Mouse (Mus musculus) liver, adult (tissue): Measurements from ENCODE around the gene Rnf217.
A peak's percentile ranks its signal among the peaks of the same experiment; 100 is the strongest.

Experiments
- GATA4 ChIP-seq: IDR thresholded peaks from 2 replicates; pipeline ENCODE4 v1.6.1; 2014; ENCODE audit warnings: mild to moderate bottlenecking, low read length; ENCODE audit not compliant: insufficient replicate concordance

Gene Rnf217

GRCm38 (mm10) chr10:31609066-31609961 is at the start of gene Rnf217:
Gene Rnf217, minus strand, starts transcription at chr10:31609184.
- no peak for TF ChIP-seq GATA4

DNA sequence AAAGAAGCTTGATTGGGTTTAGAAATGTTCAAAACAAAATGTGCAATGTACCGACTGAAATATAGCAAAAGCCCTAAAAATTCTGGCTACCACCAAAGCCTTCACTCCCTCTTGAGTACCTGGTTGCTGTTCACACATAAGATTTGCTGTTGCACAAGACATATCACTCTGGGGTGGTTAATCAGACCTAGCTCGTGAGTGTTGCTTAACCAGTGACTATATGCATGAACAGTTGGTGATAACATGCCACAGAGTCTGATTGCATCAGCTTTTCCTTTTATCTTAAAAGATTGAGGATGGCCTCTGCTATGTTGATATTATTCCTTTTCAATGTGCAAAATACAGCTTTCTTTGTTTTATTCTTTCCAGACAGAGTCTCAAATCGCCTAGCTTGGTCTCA is 38.3 kb upstream of the Rnf217 start:
- TF ChIP-seq GATA4, result no peak

GRCm38 (mm10) chr10:31646083-31646482 is 37.1 kb upstream of the Rnf217 start:
- no peak for TF ChIP-seq GATA4

DNA sequence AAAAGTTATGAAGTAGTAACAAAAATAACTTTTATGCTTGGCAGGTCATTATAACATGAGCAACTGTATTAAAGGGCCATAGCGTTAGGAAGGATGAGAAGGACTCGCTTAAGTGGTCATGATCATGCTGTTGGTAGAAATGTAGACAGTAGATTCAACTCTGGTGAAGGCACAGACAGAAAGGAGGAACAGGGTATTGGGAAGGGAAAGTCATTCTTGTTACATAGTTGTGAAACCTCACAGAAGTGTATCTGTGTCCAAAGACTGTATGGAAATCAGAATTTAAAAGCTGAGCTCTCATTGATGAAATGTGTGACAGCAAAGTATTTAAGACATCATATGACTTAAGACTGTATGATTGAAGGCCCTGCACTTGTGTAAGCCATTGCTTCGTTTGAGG is 26.1 kb upstream of the Rnf217 start:
- no peak for TF ChIP-seq GATA4

- no peak for TF ChIP-seq GATA4
These were observed 23.0 kb upstream of the Rnf217 start for GRCm38 (mm10) chr10:31632005-31632404.

DNA sequence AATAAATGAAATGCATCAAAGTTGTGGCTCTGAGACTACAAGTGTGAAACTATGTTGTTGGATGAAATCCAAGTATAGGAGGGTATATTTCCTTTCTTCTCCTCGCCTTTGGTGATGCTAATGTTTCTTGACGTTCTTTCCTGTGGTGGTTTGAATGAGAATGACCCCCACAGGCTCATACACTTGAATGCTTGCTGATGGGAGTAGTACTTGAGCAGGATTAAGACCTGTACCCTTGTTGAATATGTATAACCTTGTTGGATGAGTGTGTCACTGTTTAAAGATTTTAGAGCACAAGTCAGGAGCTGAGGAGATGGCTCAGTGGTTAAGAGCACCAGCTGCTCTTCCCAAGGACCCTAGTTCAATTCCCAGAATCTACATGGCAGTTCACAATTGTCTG is 6.4 kb upstream of the Rnf217 start:
- no peak for TF ChIP-seq GATA4

DNA sequence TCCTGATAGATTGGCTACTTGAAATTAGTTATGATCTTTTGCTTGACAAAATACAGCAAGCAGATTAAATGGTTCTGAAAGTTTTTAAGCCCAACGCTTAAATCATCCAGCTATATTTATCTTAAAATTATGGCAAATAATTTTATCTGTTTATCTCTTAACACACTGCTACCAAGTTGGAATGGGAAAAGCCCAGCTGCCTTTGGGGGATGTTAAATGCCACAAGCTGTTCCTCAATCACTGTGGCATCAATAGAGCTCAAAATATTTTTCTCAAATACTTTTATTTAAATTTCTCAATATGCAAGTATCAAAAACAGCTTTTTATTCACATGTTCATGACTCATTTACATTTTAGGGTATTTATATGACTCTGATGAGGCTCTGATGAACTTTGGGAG is 5.1 kb upstream of the Rnf217 start:
- TF ChIP-seq GATA4, result no peak

GRCm38 (mm10) chr10:31608441-31609065 is 431 bp downstream of the Rnf217 start:
- no peak for TF ChIP-seq GATA4

GRCm38 (mm10) chr10:31606981-31607867 is 1.8 kb downstream of the Rnf217 start:
- TF ChIP-seq GATA4, result 0 out of 2 replicates have a peak, but pooled peaks have one; percentile 39

DNA sequence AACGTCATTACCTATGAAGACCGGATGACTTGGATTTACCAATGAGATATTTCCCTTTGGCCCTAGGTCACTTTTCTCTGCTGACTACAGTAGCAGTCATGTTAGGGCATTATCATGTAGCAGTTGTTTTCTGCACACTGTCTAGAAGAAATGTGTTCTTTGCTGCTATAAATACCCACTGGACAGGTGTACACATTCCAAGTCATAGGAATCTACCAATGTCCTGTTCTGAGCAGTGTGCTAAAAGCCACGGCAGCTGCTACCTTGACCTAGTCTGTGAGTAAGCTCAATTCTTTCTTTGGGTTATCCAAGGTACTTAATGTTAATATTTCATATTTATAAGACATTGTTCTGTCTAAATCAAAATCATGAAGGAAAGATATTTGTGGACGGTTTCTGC is 5.1 kb downstream of the Rnf217 start:
- TF ChIP-seq GATA4, result no peak

GRCm38 (mm10) chr10:31600116-31600515 is 8.9 kb downstream of the Rnf217 start:
- TF ChIP-seq GATA4, result no peak

DNA sequence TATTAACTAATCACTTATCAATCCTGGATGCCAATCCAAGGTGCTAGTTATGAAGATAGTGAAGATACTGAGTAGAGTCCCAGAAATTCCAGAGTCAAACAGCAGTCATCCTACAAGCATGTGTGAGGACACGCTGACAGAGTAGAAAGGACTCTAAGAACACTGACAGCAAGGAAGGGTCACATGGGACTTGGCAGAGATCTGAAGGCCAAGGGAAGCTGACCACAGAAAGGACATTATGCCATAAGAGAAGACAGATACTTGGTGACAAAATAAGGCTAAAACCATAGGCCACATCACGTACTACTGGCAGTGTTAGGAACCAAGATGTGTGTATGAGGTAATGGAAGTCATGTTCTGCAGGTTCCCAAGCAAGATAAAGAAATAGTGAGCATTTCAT is 11.1 kb downstream of the Rnf217 start:
- TF ChIP-seq GATA4, result no peak

- TF ChIP-seq GATA4, result no peak
These were observed 12.2 kb downstream of the Rnf217 start for GRCm38 (mm10) chr10:31596804-31597203.

DNA sequence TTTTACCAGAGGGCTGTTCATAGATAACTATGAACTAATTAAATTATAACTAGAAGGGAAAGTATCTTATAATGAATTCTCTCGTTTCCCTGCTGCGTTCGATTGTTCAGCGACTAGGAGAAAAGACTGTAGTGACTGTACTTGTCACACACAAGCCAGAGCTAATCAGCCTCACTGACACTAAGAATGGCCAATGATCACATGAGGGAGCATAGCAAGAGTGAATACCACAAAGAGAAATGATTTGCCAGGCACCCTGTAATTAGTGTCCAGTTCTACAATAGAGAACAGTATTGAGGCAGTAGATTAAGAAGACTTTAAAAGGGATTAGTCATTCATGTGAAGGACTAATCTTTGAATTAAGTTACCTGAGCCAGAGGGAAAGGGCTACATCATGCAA is 13.7 kb downstream of the Rnf217 start:
- TF ChIP-seq GATA4, result no peak

GRCm38 (mm10) chr10:31592741-31593524 is 16.1 kb downstream of the Rnf217 start:
- TF ChIP-seq GATA4, result 0 out of 2 replicates have a peak, but pooled peaks have one; percentile 11

DNA sequence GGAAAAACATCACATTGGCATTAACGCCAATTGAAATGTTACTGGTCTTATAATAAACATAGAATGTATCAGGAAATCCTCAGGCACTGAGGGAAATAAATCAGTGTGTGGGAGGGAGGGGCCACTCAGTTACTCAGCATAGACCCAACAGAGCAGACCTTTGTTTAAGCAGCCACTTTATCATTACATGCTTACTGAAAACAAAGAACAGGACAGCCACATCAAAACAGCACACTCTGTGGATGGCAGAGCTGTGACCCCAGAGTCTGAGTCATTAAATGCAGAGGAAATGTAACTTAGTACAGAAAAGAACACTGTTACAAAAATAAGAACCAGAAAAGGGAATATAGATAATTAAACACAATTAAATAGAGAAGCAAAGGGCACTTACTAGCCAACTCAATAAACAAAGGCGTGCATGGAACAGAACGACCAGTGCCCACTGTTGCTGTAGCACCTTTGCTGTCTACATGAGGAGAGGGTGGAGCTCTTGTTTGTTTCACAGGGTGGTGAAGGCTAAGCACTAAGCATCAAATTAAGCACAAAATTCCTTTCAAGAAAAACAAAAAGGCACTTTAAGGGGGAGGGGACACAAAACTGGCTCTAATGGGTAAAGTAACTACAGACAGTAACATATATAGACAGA is 16.8 kb downstream of the Rnf217 start:
- no peak for TF ChIP-seq GATA4
